Comparison of ENCODE assay signal across 8 mouse cellular contexts in genomic region chr15:68363058-68363735, GRCm38 (mm10).
DNase-seq lines count a peak whose midpoint lies in the region; ATAC-seq and TF ChIP-seq lines count a peak whose summit lies in the region.

No protein-coding gene starts in this region.

- no peak for TF ChIP-seq CTCF in MEL (IDR thresholded peaks at IDR 0.05 in 2 of 3, conservative IDR thresholded peaks at IDR 0.05 in 1 of 3; ENCODE audit: control insufficient read depth in 1 of 3, insufficient read depth in 1 of 3, low read depth in 2 of 3, low read length in 3 of 3, poor library complexity in 1 of 3, severe bottlenecking in 1 of 3)
- TF ChIP-seq CTCF in cerebellum, adult 2 months (IDR thresholded peaks at IDR 0.05; ENCODE audit: borderline replicate concordance, insufficient read depth, low read depth, low read length) = no peak
- TF ChIP-seq CTCF in forebrain, postnatal 0 days (IDR thresholded peaks at IDR 0.05; ENCODE audit: low read depth) = peak; percentile 27; the same call in 1 of the 2 replicates

- H3K9ac ChIP-seq in MEL (ENCODE audit: control insufficient read depth, low read depth, low read length, poor library complexity, severe bottlenecking) = peak overlapping the region; percentile 96
- H3K9ac ChIP-seq in forebrain, postnatal 0 days = peak overlapping the region; percentile 73
- H3K9ac ChIP-seq in lung, embryonic 15.5 days = peak overlapping the region; percentile 90

- H3K4me1 ChIP-seq in MEL (ENCODE audit: control insufficient read depth in 1 of 2, insufficient read depth in 2 of 2, low read length in 2 of 2) = peaks cover 16% of the 10 kb centered on the region in 2 experiments
- H3K4me1 ChIP-seq in cerebellum, adult 2 months (ENCODE audit: control insufficient read depth, insufficient read depth, low read length) = peaks cover 4% of the 10 kb centered on the region; the same call in 1 of the 2 replicates
- H3K4me1 ChIP-seq in forebrain, postnatal 0 days (ENCODE audit: insufficient read depth) = peaks cover 19% of the 10 kb centered on the region
- peaks cover 19% of the 10 kb centered on the region for H3K4me1 ChIP-seq in lung, embryonic 15.5 days

- peak overlapping the region; percentile 57 to 80 for H3K4me3 ChIP-seq in MEL (ENCODE audit: control insufficient read depth in 1 of 2, insufficient read depth in 1 of 2, low read depth in 2 of 2, low read length in 2 of 2)
- H3K4me3 ChIP-seq in cerebellum, adult 2 months (replicated peaks; ENCODE audit: insufficient read depth, low read depth, low read length) = peak overlapping the region; percentile 56
- H3K4me3 ChIP-seq in forebrain, postnatal 0 days (ENCODE audit: low read depth, low read length) = peak overlapping the region; percentile 88
- H3K4me3 ChIP-seq in lung, embryonic 15.5 days = peak overlapping the region; percentile 94

- peak; percentile 97 for ATAC-seq in forebrain, postnatal 0 days
- ATAC-seq in lung, embryonic 15.5 days (ENCODE audit: borderline replicate concordance, extremely low read depth, low FRiP score, low TSS enrichment) = peak; percentile 95

- H3K9me3 ChIP-seq in MEL (replicated peaks; ENCODE audit: insufficient read depth, low read length) = no peaks in the 10 kb centered on the region
- no peaks in the 10 kb centered on the region for H3K9me3 ChIP-seq in forebrain, postnatal 0 days (ENCODE audit: low read length)
- no peaks in the 10 kb centered on the region for H3K9me3 ChIP-seq in lung, embryonic 15.5 days

- peaks cover 3 to 5% of the 10 kb centered on the region in 2 experiments; a peak in 2 of 4 replicates for H3K27me3 ChIP-seq in MEL (ENCODE audit: control insufficient read depth in 1 of 2, insufficient read depth in 2 of 2, low read length in 2 of 2)
- no peaks in the 10 kb centered on the region for H3K27me3 ChIP-seq in cerebellum, adult 2 months (ENCODE audit: control insufficient read depth, insufficient read depth, low read length)
- no peaks in the 10 kb centered on the region for H3K27me3 ChIP-seq in forebrain, postnatal 0 days (ENCODE audit: insufficient read depth, low read length)
- H3K27me3 ChIP-seq in lung, embryonic 15.5 days = no peaks in the 10 kb centered on the region

- TF ChIP-seq EP300 in MEL (IDR thresholded peaks at IDR 0.05; ENCODE audit: low read depth in 1 of 2, low read length in 2 of 2) = 0 out of 4 replicates have a peak, but pooled peaks of 1 of the 2 experiments have one; percentile 2

- H3K36me3 ChIP-seq in MEL (ENCODE audit: control insufficient read depth in 1 of 2, insufficient read depth in 2 of 2, low read length in 2 of 2) = peaks cover 0 to 18% of the 10 kb centered on the region in 2 experiments; a peak in 3 of 4 replicates
- H3K36me3 ChIP-seq in forebrain, postnatal 0 days (ENCODE audit: insufficient read depth) = no peaks in the 10 kb centered on the region
- no peaks in the 10 kb centered on the region for H3K36me3 ChIP-seq in lung, embryonic 15.5 days

- no peak for TF ChIP-seq RAD21 in MEL (IDR thresholded peaks at IDR 0.05; ENCODE audit: low read depth, low read length)

- peak overlapping the region; percentile 89 for H3K4me2 ChIP-seq in forebrain, postnatal 0 days (ENCODE audit: low read depth)
- H3K4me2 ChIP-seq in lung, embryonic 15.5 days = peak overlapping the region; percentile 64

- WGBS in cerebellum, adult 2 months = 3% methylated on average over 72 of the region's 72 CpGs
- 5% methylated on average over 43 of the region's 72 CpGs for WGBS in forebrain, postnatal 0 days
- under 1% methylated on average over 66 of the region's 72 CpGs for WGBS in lung, embryonic 15.5 days

- TF ChIP-seq POLR2A in MEL (IDR thresholded peaks at IDR 0.05; ENCODE audit: control insufficient read depth in 1 of 2, insufficient read depth in 1 of 2, low read depth in 1 of 2, low read length in 2 of 2, poor library complexity in 1 of 2) = peak; percentile 31 to 68
- TF ChIP-seq POLR2A in cerebellum, adult 2 months (IDR thresholded peaks at IDR 0.05; ENCODE audit: borderline replicate concordance, insufficient read depth, low read length) = peak; percentile 57; the same call in 1 of the 2 replicates

- peaks cover 30% of the 10 kb centered on the region for H3K79me2 ChIP-seq in MEL (ENCODE audit: control insufficient read depth, insufficient read depth, low read length, poor library complexity)

- H3K27ac ChIP-seq in MEL (ENCODE audit: control insufficient read depth, low read depth, low read length) = peak overlapping the region; percentile 84
- H3K27ac ChIP-seq in cerebellum, adult 2 months (ENCODE audit: insufficient read depth, low read length) = peak overlapping the region; percentile 35; the same call in 1 of the 2 replicates
- H3K27ac ChIP-seq in forebrain, postnatal 0 days (ENCODE audit: low read depth, low read length) = peak overlapping the region; percentile 94
- H3K27ac ChIP-seq in lung, embryonic 15.5 days = peak overlapping the region; percentile 96

- peak; percentile 100 for DNase-seq in MEL (ENCODE audit: low read depth, low spot score)
- peak; percentile 98 to 99 for DNase-seq in cerebellum, adult 2 months
- DNase-seq in forebrain, postnatal 0 days = peak; percentile 100
- peak; percentile 99 for DNase-seq in heart, postnatal 4 days
- peak; percentile 99 for DNase-seq in layer of hippocampus, adult 8-10 months (ENCODE audit: low spot score in 2 of 2)
- DNase-seq in ovary, adult 18-20 months (ENCODE audit: low spot score) = peak; percentile 99
- peak; percentile 100 for DNase-seq in thymus, postnatal 0 days (ENCODE audit: low spot score)

TF ChIP-seq in MEL, 35 proteins besides CTCF, POLR2A, EP300 and RAD21:
- peak; percentile 95 for TF ChIP-seq USF1 (IDR thresholded peaks at IDR 0.05; ENCODE audit: low read depth, low read length)
- no peak for TF ChIP-seq CHD1 (IDR thresholded peaks at IDR 0.05; ENCODE audit: low read depth, low read length)
- no peak for TF ChIP-seq MEF2A (IDR thresholded peaks at IDR 0.05; ENCODE audit: extremely low read depth, insufficient replicate concordance, low read depth, low read length, poor library complexity, severe bottlenecking)
- TF ChIP-seq MAFK (IDR thresholded peaks at IDR 0.05; ENCODE audit: borderline replicate concordance, low read depth, low read length) = no peak
- no peak for TF ChIP-seq UBTF (IDR thresholded peaks at IDR 0.05; ENCODE audit: borderline replicate concordance, insufficient read depth, low read depth, low read length)
- peak; percentile 85 for TF ChIP-seq MAX (IDR thresholded peaks at IDR 0.05; ENCODE audit: low read length)
- TF ChIP-seq POLR2AphosphoS2 (IDR thresholded peaks at IDR 0.05; ENCODE audit: low read length) = peak; percentile 61; the same call in 1 of the 2 replicates
- TF ChIP-seq ZKSCAN1 (IDR thresholded peaks at IDR 0.05; ENCODE audit: low read depth, low read length) = no peak
- no peak for TF ChIP-seq JUND (IDR thresholded peaks at IDR 0.05; ENCODE audit: low read depth, low read length)
- no peak for TF ChIP-seq ZC3H11A (IDR thresholded peaks at IDR 0.05; ENCODE audit: low read depth, low read length)
- no peak for TF ChIP-seq TBP (IDR thresholded peaks at IDR 0.05; ENCODE audit: low read depth, low read length)
- TF ChIP-seq NELFE (IDR thresholded peaks at IDR 0.05; ENCODE audit: low read depth, low read length) = peak; percentile 40
- no peak for TF ChIP-seq SMC3 (IDR thresholded peaks at IDR 0.05; ENCODE audit: low read depth, low read length)
- TF ChIP-seq SIN3A (IDR thresholded peaks at IDR 0.05; ENCODE audit: low read length) = peak; percentile 96
- TF ChIP-seq POLR2AphosphoS5 (IDR thresholded peaks at IDR 0.05; ENCODE audit: borderline replicate concordance, low read depth, low read length) = no peak
- TF ChIP-seq MYC (IDR thresholded peaks at IDR 0.05; ENCODE audit: low read depth, low read length) = peak; percentile 62; the same call in 1 of the 2 replicates
- TF ChIP-seq ZMIZ1 (IDR thresholded peaks at IDR 0.05; ENCODE audit: low read depth, low read length) = 0 out of 2 replicates have a peak, but pooled peaks have one; percentile 2
- TF ChIP-seq USF2 (IDR thresholded peaks at IDR 0.05; ENCODE audit: borderline replicate concordance in 1 of 2, insufficient read depth in 1 of 2, low read depth in 1 of 2, low read length in 2 of 2) = no peak
- peak; percentile 84; the same call in 1 of the 2 replicates for TF ChIP-seq ETS1 (IDR thresholded peaks at IDR 0.05; ENCODE audit: low read depth, low read length)
- peak; percentile 93 for TF ChIP-seq NRF1 (IDR thresholded peaks at IDR 0.05; ENCODE audit: insufficient read depth, low read depth, low read length, poor library complexity, severe bottlenecking)
- TF ChIP-seq MXI1 (IDR thresholded peaks at IDR 0.05; ENCODE audit: low read depth, low read length) = peak; percentile 90
- no peak for TF ChIP-seq RCOR1 (IDR thresholded peaks at IDR 0.05; ENCODE audit: low read depth, low read length)
- peak; percentile 96 for TF ChIP-seq ELF1 (IDR thresholded peaks at IDR 0.05; ENCODE audit: low read depth, low read length)
- TF ChIP-seq MAZ (IDR thresholded peaks at IDR 0.05; ENCODE audit: low read depth, low read length) = peak; percentile 96
- TF ChIP-seq MYB (IDR thresholded peaks at IDR 0.05; ENCODE audit: low read depth, low read length) = no peak
- peak; percentile 100 for TF ChIP-seq BHLHE40 (IDR thresholded peaks at IDR 0.05; ENCODE audit: borderline replicate concordance, low read depth, low read length)
- peak; percentile 71; the same call in 1 of the 2 replicates for TF ChIP-seq E2F4 (IDR thresholded peaks at IDR 0.05; ENCODE audit: borderline replicate concordance, low read depth, low read length)
- TF ChIP-seq KAT2A (conservative IDR thresholded peaks at IDR 0.05; ENCODE audit: low read depth, low read length) = no peak; the same call in 1 of the 2 replicates
- no peak for TF ChIP-seq ZNF384 (IDR thresholded peaks at IDR 0.05; ENCODE audit: low read depth, low read length)
- no peak for TF ChIP-seq TAL1 (IDR thresholded peaks at IDR 0.05; ENCODE audit: low read length)
- TF ChIP-seq HCFC1 (IDR thresholded peaks at IDR 0.05; ENCODE audit: low read depth, low read length) = peak; percentile 86
- no peak for TF ChIP-seq GATA1 (IDR thresholded peaks at IDR 0.05; ENCODE audit: low read depth, low read length)
- TF ChIP-seq TCF12 (IDR thresholded peaks at IDR 0.05; ENCODE audit: low read depth, low read length) = no peak; the same call in 1 of the 2 replicates
- no peak for TF ChIP-seq CHD2 (IDR thresholded peaks at IDR 0.05; ENCODE audit: low read length)
- TF ChIP-seq GABPA (IDR thresholded peaks at IDR 0.05; ENCODE audit: low read depth, low read length) = no peak

Comparison
In these comparisons a context has a peak if more than half of its experiments do, and no peak if none do; other contexts are left out.
1. Peak in every context shown above with its lines: DNase-seq, ATAC-seq, H3K4me3 ChIP-seq and H3K27ac ChIP-seq.
2. H3K27ac ChIP-seq: peak in every context shown above with its lines; median percentile 96 in lung, embryonic 15.5 days; 94 in forebrain, postnatal 0 days; 84 in MEL; 35 in cerebellum, adult 2 months.